Mouse (Mus musculus) MEL-GATA-1-ER (cell line): ENCODE data around the gene Mfsd5.

ENCODE experiments used
- DNase-seq: peaks from one replicate; pipeline ENCODE4 v3.0.0-alpha.2; 2012; ENCODE audit warnings: low read depth; ENCODE audit errors: extremely low read depth

Mfsd5 gene

GRCm38 (mm10) chr15:102247252-102248130, 31.8 kb upstream of the Mfsd5 start:
- DNase-seq: peak; percentile 61

DNA sequence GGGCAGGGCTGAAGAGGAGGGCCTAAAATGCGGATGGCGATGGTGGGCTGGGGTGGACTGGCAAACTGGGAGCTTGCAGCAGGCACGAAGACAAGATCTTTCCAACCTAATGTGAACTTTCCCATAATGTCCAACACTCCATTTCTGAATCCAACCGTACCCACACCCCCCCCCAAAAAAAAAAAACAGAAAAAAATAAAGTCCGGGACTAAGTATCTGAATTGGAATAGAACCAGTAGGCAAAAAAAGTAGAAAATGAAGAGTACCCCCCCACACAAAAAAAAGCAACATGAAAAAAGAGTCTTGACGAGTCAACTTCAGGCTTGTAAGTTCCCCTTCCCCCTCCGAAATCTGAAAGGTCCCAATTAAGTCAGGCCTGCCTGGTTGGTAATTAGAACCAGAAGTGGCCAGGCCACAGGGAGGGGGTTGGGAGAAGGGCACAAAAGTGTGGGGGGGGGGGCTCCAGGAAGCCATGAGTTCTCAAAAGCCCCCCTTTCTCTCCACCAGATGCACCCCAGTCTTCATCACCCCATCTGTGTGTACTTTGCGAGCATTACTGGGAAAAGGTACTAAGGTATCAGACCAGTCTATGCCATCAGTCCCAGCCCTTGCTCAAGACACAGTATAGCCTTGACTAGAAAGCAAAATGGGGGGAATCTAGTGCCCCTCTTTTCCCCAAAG, 31.0 kb upstream of the Mfsd5 start:
- no peak for DNase-seq

DNA sequence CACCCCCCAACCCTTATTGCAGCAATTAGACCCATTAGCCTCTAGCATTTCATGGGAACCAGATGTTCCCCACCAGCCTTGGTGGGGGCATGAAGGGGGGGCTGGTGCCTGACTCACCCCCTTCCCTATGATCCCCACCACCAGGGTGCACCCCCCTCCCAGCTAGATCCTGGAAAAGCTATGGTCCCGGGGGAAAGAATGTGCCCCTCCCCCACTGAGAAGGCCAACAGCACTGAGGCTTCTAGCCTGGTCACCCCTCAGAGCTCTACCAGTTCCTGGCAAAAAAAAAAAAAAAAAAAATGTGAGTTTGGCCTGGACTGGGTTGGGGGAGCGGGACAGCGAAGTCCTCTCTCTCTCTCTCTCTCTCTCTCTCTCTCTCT, 30.5 kb upstream of the Mfsd5 start:
- no peak for DNase-seq

DNA sequence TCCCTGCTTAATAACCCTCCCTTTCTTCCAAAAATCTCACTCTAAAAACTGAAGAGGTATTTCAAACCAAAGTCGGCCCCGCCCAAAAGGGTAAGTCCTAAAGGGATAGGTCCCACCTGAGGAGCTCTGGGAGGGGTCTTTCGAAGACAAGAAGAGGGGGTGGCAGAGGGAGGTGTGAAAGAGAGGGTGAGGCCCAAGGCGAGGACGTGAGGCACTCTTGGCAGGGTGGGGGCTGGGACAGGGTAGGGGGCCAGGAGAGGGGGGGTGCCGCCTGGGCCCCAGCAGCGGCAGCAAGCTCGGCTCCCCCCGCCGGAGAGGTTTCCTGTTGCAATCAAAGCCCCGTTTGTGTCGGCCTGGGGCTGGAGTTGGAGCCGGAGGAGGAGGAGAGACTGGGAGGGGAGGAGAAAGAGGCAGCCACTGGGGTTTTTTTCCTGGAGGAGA, 30.0 kb upstream of the Mfsd5 start:
- no peak for DNase-seq

DNA sequence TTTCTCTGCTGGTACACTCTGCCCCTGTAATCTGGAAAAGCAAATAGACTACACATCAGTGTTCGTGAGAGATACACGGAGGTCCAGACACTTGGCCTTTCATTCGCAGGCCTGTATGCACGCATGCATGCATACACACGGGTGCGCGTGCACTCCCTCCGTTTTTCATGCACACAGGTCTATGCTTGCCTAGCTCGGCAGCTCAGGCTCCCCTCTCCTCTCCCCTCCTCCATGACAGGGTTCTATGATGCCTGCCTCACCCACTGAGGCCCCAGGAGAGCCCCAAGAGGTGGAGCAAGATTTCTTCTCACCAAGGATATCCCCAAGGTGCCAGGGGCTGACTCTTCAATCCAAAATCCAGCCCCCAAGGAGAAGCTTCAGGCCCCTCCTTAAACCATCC, 29.3 kb upstream of the Mfsd5 start:
- no peak for DNase-seq

DNA sequence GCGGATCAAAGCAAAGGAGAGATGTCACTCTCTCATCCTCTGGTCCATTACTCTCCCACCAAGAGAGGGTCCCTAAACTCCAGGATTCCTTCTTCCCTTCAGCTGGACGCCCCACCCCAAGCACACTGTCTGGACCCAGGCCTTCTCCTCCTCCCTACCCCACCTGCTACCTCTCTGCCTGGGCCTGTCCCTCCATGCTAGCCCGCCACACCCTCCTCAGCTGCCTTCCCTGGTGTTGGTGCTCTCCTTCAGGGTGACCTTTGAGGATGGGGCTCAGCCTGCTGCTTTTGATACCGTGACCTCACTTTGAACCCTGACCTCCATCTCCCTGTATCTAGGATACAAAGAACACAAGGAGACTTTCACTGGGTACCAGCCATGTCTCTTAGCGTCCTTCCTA, 28.7 kb upstream of the Mfsd5 start:
- DNase-seq: no peak

DNA sequence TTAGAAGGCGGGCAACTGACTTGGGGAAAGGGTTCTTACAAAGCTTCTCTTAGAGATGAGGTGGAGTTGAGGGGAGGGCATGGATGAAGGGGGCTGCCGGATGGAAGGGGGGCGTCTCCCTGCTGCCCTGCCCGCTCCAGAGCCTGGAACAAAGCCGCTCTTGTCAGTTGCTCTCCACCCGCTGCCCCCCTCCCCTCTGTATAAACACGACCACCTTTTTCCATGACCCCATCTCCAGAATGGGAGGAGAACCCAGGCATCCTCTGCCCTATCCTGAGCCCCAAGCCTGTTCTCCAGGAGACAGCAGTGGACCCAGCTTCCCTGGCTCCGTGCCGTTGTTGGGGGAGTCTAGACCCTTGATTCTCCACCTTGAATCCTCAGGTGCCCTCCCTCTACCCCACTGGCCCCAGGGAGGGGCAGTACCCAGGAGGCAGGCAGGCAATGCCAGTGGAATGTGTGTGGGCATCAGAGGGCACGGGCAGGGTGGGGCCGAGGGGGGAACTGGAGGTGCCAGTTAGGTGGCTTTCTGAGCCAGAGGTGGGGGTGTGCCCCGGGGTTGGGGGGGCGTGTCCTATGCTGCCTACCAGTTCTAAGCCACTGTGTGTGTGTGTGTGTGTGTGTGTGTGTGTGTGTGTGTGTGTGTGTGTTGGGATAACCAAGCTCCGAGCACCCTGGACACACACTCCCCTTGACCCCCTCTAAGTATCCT, 23.6 kb upstream of the Mfsd5 start:
- no peak for DNase-seq

DNA sequence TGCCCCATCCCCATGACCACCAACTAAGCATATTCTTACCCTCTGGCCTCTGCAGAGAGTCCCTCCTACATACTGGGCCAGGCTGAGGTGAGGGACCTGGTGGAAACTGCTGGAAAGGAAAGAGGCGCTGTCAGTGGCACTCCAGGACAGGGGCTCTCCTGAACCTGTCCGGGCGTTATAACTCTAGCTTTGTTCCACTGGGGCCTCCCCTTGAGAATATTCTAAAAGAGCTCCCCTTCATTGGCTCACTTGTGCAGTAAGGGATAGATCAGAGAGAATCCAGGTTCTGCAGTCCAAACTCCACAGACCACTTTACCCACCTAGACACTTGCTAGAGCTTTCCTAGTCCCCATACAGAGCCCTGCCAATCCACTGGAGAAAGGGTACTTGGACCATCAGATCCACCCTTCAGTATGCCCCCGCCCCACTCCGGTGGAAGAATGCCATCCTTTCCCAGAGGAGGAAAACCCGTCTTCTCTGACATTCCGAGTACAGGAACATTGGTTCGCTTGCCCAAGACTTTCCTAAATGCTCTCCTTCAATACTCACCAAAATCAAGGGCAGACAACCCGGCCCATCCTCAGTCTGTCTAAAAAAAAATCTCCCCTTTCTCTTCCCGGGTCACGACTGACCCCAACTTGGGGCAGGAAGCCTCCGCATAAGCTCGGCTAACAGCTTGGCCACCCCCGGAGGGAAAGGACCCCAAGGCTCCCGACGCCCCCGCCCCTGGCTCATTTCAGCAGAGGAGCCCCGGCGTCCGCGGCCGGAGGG, 22.6 kb upstream of the Mfsd5 start:
- no peak for DNase-seq

GRCm38 (mm10) chr15:102257202-102258075, 21.8 kb upstream of the Mfsd5 start, which contains the start of gene Rarg:
Gene Rarg, minus strand, starts transcription at chr15:102257517.
- DNase-seq: no peak

- no peak for DNase-seq
These were observed 21.2 kb upstream of the Mfsd5 start for GRCm38 (mm10) chr15:102258076-102258470.

DNA sequence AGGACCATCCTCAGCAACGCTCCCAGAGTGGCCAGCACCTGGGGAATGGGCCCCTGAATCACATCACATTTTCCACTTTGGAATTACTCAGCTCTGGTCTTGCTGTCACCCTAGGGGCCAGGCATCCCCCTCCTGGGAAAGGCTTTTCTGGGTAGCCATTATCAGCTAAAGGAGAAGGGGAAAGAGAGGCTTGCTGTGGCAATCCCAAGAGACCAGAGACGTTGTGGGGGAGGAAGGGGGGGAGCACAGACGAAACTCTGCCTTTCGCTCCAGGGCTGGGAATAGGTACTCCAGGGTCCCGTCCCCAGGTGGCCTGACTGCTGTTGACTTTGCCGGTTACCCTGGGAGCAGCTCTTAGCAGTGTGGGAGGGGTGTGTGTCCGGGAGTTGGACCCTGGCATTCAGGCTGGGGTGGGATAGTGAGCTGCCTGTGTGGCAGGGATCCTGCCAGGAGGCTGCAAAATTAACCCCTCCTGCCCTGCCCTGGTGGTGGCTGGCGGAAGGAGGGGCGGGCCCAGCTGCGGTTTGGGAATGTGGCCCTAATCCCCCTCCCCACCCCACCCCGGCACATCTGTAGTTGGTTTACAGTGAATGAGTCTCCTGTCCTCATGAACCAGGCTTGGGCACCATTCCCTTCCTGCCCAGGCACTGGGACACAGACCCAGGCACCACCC, 20.5 kb upstream of the Mfsd5 start:
- no peak for DNase-seq

DNA sequence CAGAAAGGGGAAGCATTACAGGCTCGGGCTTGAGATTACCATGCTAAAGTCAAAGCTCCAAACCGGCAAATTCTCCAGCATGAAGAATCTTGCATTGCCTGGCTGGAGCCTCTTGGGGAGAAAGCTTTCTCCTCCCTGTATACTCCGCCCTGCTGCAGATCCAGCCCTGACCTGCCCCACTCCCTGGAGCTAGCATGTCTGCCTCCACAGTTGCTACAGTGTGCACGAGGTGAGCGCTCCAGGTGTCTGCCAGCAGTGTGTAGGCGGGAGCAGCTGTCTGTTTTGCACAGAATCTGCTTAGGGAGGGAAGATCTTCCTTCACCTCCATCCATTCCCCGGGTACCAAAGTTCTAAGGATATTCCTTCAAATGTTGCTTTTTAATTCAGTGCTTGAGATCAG, 16.7 kb upstream of the Mfsd5 start:
- no peak for DNase-seq

- DNase-seq: no peak
These were observed 16.2 kb upstream of the Mfsd5 start for GRCm38 (mm10) chr15:102263037-102263436.

- DNase-seq: no peak
These were observed 13.7 kb upstream of the Mfsd5 start for GRCm38 (mm10) chr15:102265548-102265947.

- DNase-seq: no peak
These were observed 8.8 kb upstream of the Mfsd5 start, which contains the start of gene Gm9918 for GRCm38 (mm10) chr15:102270274-102270960. Gene Gm9918, plus strand, starts transcription at chr15:102270563.

GRCm38 (mm10) chr15:102271441-102271840, 7.8 kb upstream of the Mfsd5 start:
- no peak for DNase-seq

DNA sequence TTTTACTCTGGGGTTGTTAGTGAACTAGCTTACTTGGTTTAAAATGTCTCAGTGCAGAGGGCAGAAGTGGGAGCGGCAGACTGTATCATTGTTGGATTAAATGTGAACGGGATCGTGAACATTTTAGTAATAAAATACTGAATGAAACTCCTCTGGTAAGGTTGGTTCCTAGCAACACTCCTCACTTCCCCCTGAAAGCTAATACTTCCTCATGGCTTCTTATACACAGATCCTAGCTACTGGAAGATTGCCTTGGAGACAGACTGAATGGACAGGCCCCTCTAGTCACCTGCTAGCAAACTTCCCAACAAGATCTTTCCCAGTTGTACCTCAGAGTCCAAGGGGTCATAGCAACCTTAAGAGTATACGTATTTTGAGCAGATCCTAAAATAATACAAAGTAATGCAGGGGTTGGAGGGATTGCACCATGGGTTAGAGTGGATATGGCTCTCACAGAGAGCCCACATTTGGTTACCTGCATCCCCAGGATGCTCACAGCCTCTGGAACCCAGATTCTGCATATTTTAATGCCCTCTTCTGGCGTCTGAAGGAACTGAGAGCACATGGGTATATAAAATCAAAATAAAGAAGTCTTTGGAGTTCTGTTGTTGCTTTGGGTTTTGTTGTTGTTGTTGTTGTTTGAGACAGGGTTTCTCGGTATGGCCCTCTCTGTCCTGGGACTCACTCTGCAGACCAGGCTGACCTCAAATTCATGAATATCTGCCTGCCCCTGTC, 5.1 kb upstream of the Mfsd5 start:
- DNase-seq: no peak

DNA sequence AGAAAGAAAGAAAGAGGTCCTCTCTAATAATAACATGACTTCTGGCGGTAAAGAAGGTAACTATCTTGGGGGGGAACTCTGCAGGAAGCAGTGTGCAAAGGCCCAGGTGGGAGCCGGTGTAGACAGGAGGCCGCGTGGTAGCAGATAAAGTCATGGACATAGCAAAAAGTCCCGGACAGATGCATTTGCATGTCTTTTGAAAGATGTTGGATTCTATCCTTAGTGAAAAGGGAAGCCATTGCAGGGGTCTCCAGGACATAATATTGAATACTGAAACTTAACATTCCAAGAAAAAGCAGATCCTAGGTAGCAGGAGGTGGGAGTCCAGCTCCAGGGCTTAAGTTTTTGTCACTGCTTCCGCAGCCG, 545 bp upstream of the Mfsd5 start:
- DNase-seq: no peak
